ENCODE assay signal across 11 mouse cellular contexts in the genomic region with DNA sequence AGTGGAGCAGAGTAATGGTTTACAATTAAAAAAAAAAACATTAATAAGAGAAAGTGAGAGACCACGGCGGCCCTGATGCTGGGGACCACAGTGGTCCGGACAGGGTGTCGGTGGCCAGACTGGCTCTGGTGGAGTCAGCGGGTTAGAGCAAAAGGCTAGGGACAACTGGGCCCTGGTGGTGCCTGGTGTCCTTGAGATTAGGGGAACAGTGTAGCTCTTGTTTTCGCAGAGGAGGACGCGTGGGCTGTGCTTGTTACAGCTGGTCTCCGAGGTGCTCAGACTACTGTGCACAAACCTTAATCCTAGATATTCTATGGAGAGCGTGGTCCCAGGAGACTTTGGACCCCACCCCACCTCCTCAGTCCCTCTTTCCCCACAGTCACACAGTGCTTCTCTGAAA.
DNase-seq lines count a peak whose midpoint lies in the region; ATAC-seq and TF ChIP-seq lines count a peak whose summit lies in the region.
"Had no signal": no experiment of that assay in that cellular context is flagged by ENCODE, and none has a peak within 500 bp of the region (broad histone marks: within the 10 kb centered on the region; RNA-seq: fewer than 3 reads in every experiment).

No protein-coding gene starts in this region.

- H3K9me3 ChIP-seq in midbrain, embryonic 10.5 days (replicated peaks): no peaks in the 10 kb centered on the region
- no peaks in the 10 kb centered on the region for H3K9me3 ChIP-seq in midbrain, postnatal 0 days (ENCODE audit: low read length)
- H3K9me3 ChIP-seq in hindbrain, embryonic 14.5 days (ENCODE audit: control insufficient read depth, low read length): no peaks in the 10 kb centered on the region
- H3K9me3 ChIP-seq: G1E; heart, embryonic 13.5 days; liver, embryonic 13.5 days had no signal

- H3K27me3 ChIP-seq in midbrain, embryonic 10.5 days (ENCODE audit: low read depth, poor library complexity, severe bottlenecking): peaks cover 96% of the 10 kb centered on the region
- H3K27me3 ChIP-seq in midbrain, postnatal 0 days (ENCODE audit: insufficient read depth, low read length): peaks cover 24% of the 10 kb centered on the region
- H3K27me3 ChIP-seq in hindbrain, embryonic 14.5 days (ENCODE audit: control insufficient read depth, insufficient read depth, low read length): peaks cover 88% of the 10 kb centered on the region
- H3K27me3 ChIP-seq in testis, adult 2 months (ENCODE audit: control insufficient read depth, insufficient read depth, low read length): no peaks in the 10 kb centered on the region

- no peak for TF ChIP-seq CTCF in midbrain, postnatal 0 days (IDR thresholded peaks at IDR 0.05)
- TF ChIP-seq CTCF in testis, adult 2 months (IDR thresholded peaks at IDR 0.05; ENCODE audit: control insufficient read depth, insufficient read depth, insufficient replicate concordance, low read depth, low read length): no peak

- peak overlapping the region; percentile 43 for H3K27ac ChIP-seq in midbrain, embryonic 10.5 days (replicated peaks)
- no peak overlapping the region for H3K27ac ChIP-seq in midbrain, postnatal 0 days (ENCODE audit: low read depth, low read length)
- H3K27ac ChIP-seq in hindbrain, embryonic 14.5 days: no peak overlapping the region
- peak overlapping the region; percentile 7 for H3K27ac ChIP-seq in testis, adult 2 months (ENCODE audit: control insufficient read depth, insufficient read depth, low read depth, low read length)
- H3K27ac ChIP-seq: heart, embryonic 13.5 days; liver, embryonic 13.5 days had no signal

- H3K9ac ChIP-seq in midbrain, postnatal 0 days (replicated peaks; ENCODE audit: low read length, poor library complexity, severe bottlenecking): no peak overlapping the region
- no peak overlapping the region for H3K9ac ChIP-seq in hindbrain, embryonic 14.5 days
- H3K9ac ChIP-seq: heart, embryonic 13.5 days; liver, embryonic 13.5 days had no signal

- no peak overlapping the region for H3K4me3 ChIP-seq in midbrain, embryonic 10.5 days
- H3K4me3 ChIP-seq in midbrain, postnatal 0 days (ENCODE audit: low read depth, low read length): no peak overlapping the region
- no peak overlapping the region for H3K4me3 ChIP-seq in hindbrain, embryonic 14.5 days (replicated peaks; ENCODE audit: low read length)
- H3K4me3 ChIP-seq in testis, adult 2 months (ENCODE audit: control insufficient read depth, low read depth, low read length): no peak overlapping the region
- H3K4me3 ChIP-seq: heart, embryonic 13.5 days; liver, embryonic 13.5 days had no signal

- H3K36me3 ChIP-seq in midbrain, embryonic 10.5 days: no peaks in the 10 kb centered on the region
- H3K36me3 ChIP-seq in midbrain, postnatal 0 days (ENCODE audit: insufficient read depth, low read length): no peaks in the 10 kb centered on the region
- H3K36me3 ChIP-seq in hindbrain, embryonic 14.5 days (replicated peaks; ENCODE audit: control insufficient read depth, insufficient read depth): no peaks in the 10 kb centered on the region
- H3K36me3 ChIP-seq in testis, adult 2 months (ENCODE audit: control insufficient read depth, insufficient read depth, low read length): no peaks in the 10 kb centered on the region
- H3K36me3 ChIP-seq: G1E; heart, embryonic 13.5 days; liver, embryonic 13.5 days had no signal

- no peak overlapping the region for H3K4me2 ChIP-seq in midbrain, postnatal 0 days (ENCODE audit: low read depth, low read length, poor library complexity, severe bottlenecking)
- no peak overlapping the region for H3K4me2 ChIP-seq in hindbrain, embryonic 14.5 days (replicated peaks)
- H3K4me2 ChIP-seq: heart, embryonic 13.5 days; liver, embryonic 13.5 days had no signal

- ATAC-seq in midbrain, postnatal 0 days (ENCODE audit: low FRiP score): no peak
- ATAC-seq in hindbrain, embryonic 14.5 days (ENCODE audit: low FRiP score): peak; percentile 14; the same call in 1 of the 2 replicates

- 67% methylated on average over 10 of the region's 10 CpGs for WGBS in midbrain, embryonic 10.5 days
- WGBS in midbrain, postnatal 0 days: 47% methylated on average over 10 of the region's 10 CpGs
- 66% methylated on average over 10 of the region's 10 CpGs for WGBS in hindbrain, embryonic 14.5 days

- peak; percentile 26 for DNase-seq in embryo, embryonic 11 days
- DNase-seq in embryo, embryonic 9.5 days (ENCODE audit: extremely low spot score): no peak
- DNase-seq in midbrain, embryonic 10.5 days (ENCODE audit: low spot score): no peak
- DNase-seq in midbrain, postnatal 0 days (ENCODE audit: low spot score): no peak
- no peak for DNase-seq in hindbrain, embryonic 14.5 days (ENCODE audit: low spot score)
- DNase-seq in cerebellum, adult 18-20 months: no peak
- DNase-seq in T-cell, adult 2 months (ENCODE audit: low spot score): no peak
- DNase-seq: liver, embryonic 13.5 days had no signal

- no peak for TF ChIP-seq POLR2A in testis, adult 2 months (IDR thresholded peaks at IDR 0.05; ENCODE audit: control insufficient read depth, low read depth, low read length)

- peaks cover 17% of the 10 kb centered on the region for H3K4me1 ChIP-seq in midbrain, embryonic 10.5 days
- H3K4me1 ChIP-seq in midbrain, postnatal 0 days (ENCODE audit: insufficient read depth, low read length): no peaks in the 10 kb centered on the region
- peaks cover 12% of the 10 kb centered on the region; the same call in 1 of the 2 replicates for H3K4me1 ChIP-seq in hindbrain, embryonic 14.5 days (replicated peaks; ENCODE audit: control insufficient read depth, insufficient read depth, low read length)
- peaks cover 4% of the 10 kb centered on the region for H3K4me1 ChIP-seq in testis, adult 2 months (ENCODE audit: control insufficient read depth, insufficient read depth, low read length)
- H3K4me1 ChIP-seq: liver, embryonic 13.5 days had no signal

Comparison
In these comparisons a context has a peak if more than half of its experiments do, and no peak if none do; other contexts are left out.
1. H3K27ac ChIP-seq: peak in midbrain, embryonic 10.5 days (single experiment) and testis, adult 2 months (single experiment); none in midbrain, postnatal 0 days (single experiment) and hindbrain, embryonic 14.5 days (single experiment).